Comparison of ENCODE assay signal across 21 mouse cellular contexts in genomic region chr9:115994772-115995171, GRCm38 (mm10).
DNase-seq lines count a peak whose midpoint lies in the region; ATAC-seq and TF ChIP-seq lines count a peak whose summit lies in the region.
"Had no signal": no experiment of that assay in that cellular context is flagged by ENCODE, and none has a peak within 500 bp of the region (broad histone marks: within the 10 kb centered on the region; RNA-seq: fewer than 3 reads in every experiment).

No protein-coding gene starts in this region.

- no peak overlapping the region for H3K4me3 ChIP-seq in heart, embryonic 10.5 days
- no peak overlapping the region for H3K4me3 ChIP-seq in stomach, postnatal 0 days (ENCODE audit: low read depth, low read length)
- H3K4me3 ChIP-seq in left cerebral cortex, adult 2 months: no peak overlapping the region
- H3K4me3 ChIP-seq: embryonic facial prominence, embryonic 12.5 days; hindbrain, embryonic 15.5 days; limb, embryonic 12.5 days; liver, embryonic 12.5 days; neural tube, embryonic 15.5 days had no signal

- no peak overlapping the region for H3K27ac ChIP-seq in heart, embryonic 10.5 days
- H3K27ac ChIP-seq in stomach, postnatal 0 days (replicated peaks): no peak overlapping the region
- H3K27ac ChIP-seq in left cerebral cortex, adult 2 months: no peak overlapping the region
- H3K27ac ChIP-seq: embryonic facial prominence, embryonic 12.5 days; hindbrain, embryonic 15.5 days; limb, embryonic 12.5 days; liver, embryonic 12.5 days; neural tube, embryonic 15.5 days had no signal

- intact Hi-C loops in heart, postnatal 36 days (cut with DNase I): no loop called here
- intact Hi-C loops in left cerebral cortex, adult 2 months (cut with DNase I): no loop called here
- intact Hi-C loops in left cerebral cortex, postnatal 14 days (cut with DNase I): no loop called here

- no peak for TF ChIP-seq EP300 in stomach, postnatal 0 days (optimal IDR thresholded peaks at IDR 0.05)

- H3K9ac ChIP-seq in stomach, postnatal 0 days (ENCODE audit: low read length): no peak overlapping the region
- H3K9ac ChIP-seq: embryonic facial prominence, embryonic 12.5 days; hindbrain, embryonic 15.5 days; limb, embryonic 12.5 days; liver, embryonic 12.5 days; neural tube, embryonic 15.5 days had no signal

- no peak for TF ChIP-seq CTCF in stomach, postnatal 0 days (IDR thresholded peaks at IDR 0.05; ENCODE audit: low read depth)
- TF ChIP-seq CTCF in left cerebral cortex, adult 2 months (IDR thresholded peaks at IDR 0.05): no peak

- no peaks in the 10 kb centered on the region for H3K27me3 ChIP-seq in heart, embryonic 10.5 days (ENCODE audit: insufficient read depth, poor library complexity, severe bottlenecking)
- H3K27me3 ChIP-seq in stomach, postnatal 0 days (ENCODE audit: control insufficient read depth, insufficient read depth, low read length): no peaks in the 10 kb centered on the region
- H3K27me3 ChIP-seq: embryonic facial prominence, embryonic 12.5 days; hindbrain, embryonic 15.5 days; limb, embryonic 12.5 days; liver, embryonic 12.5 days; neural tube, embryonic 15.5 days had no signal

- DNase-seq in heart, adult 18-20 months: peak; percentile 52 to 60
- DNase-seq in heart, embryonic 10.5 days (ENCODE audit: low spot score): no peak
- DNase-seq in urinary bladder, postnatal 14 days (ENCODE audit: low spot score): peak; percentile 7
- no peak for DNase-seq in urinary bladder, adult 2 months (ENCODE audit: low spot score)
- peak; percentile 26 to 27 for DNase-seq in heart, postnatal 36 days
- no peak for DNase-seq in stomach, postnatal 0 days (ENCODE audit: low spot score)
- DNase-seq in left cerebral cortex, adult 2 months (ENCODE audit: extremely low spot score in 1 of 2, low spot score in 2 of 2): no peak
- DNase-seq in left cerebral cortex, postnatal 14 days (ENCODE audit: low spot score in 2 of 2): no peak
- DNase-seq: cerebellum, adult 8-10 months; kidney, adult 18-20 months; kidney, postnatal 25 days; lung, adult 2 months; lung, postnatal 36 days; thymus, postnatal 14 days had no signal

- no peak overlapping the region for H3K4me2 ChIP-seq in stomach, postnatal 0 days (replicated peaks; ENCODE audit: low read depth)
- H3K4me2 ChIP-seq: embryonic facial prominence, embryonic 12.5 days; hindbrain, embryonic 15.5 days; limb, embryonic 12.5 days; liver, embryonic 12.5 days; neural tube, embryonic 15.5 days had no signal

- WGBS in heart, embryonic 10.5 days: 79% methylated on average over 2 of the region's 2 CpGs
- 34% methylated on average over 2 of the region's 2 CpGs for WGBS in stomach, postnatal 0 days

- H3K4me1 ChIP-seq in heart, embryonic 10.5 days: peaks cover 12% of the 10 kb centered on the region; the same call in 1 of the 2 replicates
- H3K4me1 ChIP-seq in stomach, postnatal 0 days (replicated peaks; ENCODE audit: control insufficient read depth, insufficient read depth): no peaks in the 10 kb centered on the region
- H3K4me1 ChIP-seq: liver, embryonic 12.5 days; neural tube, embryonic 15.5 days had no signal

- no peaks in the 10 kb centered on the region; the same call in 1 of the 2 replicates for H3K9me3 ChIP-seq in heart, embryonic 10.5 days
- H3K9me3 ChIP-seq in stomach, postnatal 0 days (ENCODE audit: control insufficient read depth, low read length): no peaks in the 10 kb centered on the region
- H3K9me3 ChIP-seq: embryonic facial prominence, embryonic 12.5 days; hindbrain, embryonic 15.5 days; liver, embryonic 12.5 days; neural tube, embryonic 15.5 days had no signal

- H3K36me3 ChIP-seq in heart, embryonic 10.5 days: no peaks in the 10 kb centered on the region
- no peaks in the 10 kb centered on the region for H3K36me3 ChIP-seq in stomach, postnatal 0 days (ENCODE audit: control insufficient read depth, insufficient read depth, low read length)
- H3K36me3 ChIP-seq: embryonic facial prominence, embryonic 12.5 days; hindbrain, embryonic 15.5 days; limb, embryonic 12.5 days; liver, embryonic 12.5 days; neural tube, embryonic 15.5 days had no signal

- ATAC-seq in stomach, postnatal 0 days (ENCODE audit: low FRiP score, low TSS enrichment): peak; percentile 26; the same call in 1 of the 2 replicates
- ATAC-seq: forebrain, embryonic 16.5 days; liver, embryonic 12.5 days; midbrain, embryonic 16.5 days had no signal

Comparison
In these comparisons a context has a peak if more than half of its experiments do, and no peak if none do; other contexts are left out.
1. DNase-seq: peak in heart, adult 18-20 months (2 of 2), urinary bladder, postnatal 14 days (single experiment) and heart, postnatal 36 days (2 of 2); none in heart, embryonic 10.5 days (single experiment), urinary bladder, adult 2 months (single experiment), stomach, postnatal 0 days (single experiment), left cerebral cortex, adult 2 months (0 of 2) and left cerebral cortex, postnatal 14 days (0 of 2).